Mouse (Mus musculus): ENCODE results near the gene Wdr1.

DNA sequence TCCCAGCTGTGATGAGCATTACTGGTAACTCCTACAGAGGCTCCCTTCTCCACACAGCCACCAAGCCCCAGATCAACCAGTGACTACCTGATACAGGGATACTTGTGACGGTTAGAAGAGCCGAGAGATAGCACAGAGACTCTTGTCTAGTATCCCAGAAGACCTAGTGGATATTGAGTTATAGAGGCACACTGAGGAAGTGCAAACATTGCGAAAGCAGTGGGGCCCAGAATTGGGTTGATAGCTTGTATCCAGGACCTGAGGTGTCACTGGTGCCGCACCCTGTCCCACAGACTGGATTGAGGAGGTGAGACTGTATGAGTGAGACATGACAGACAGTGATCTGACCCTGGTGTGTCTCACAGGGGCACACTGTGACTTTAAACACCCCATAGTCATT is 60.0 kb downstream of the Wdr1 start, which contains the start of gene Slc2a9:
- TF ChIP-seq CTCF (IDR thresholded peaks at IDR 0.05) = no peak
- TF ChIP-seq EP300 (IDR thresholded peaks at IDR 0.05) = no peak

Data from lung, postnatal 0 days (tissue).